Mouse (Mus musculus) right cerebral cortex, postnatal 14 days (tissue): ENCODE results near the gene Chrm4.
A peak's percentile ranks its signal among the peaks of the same experiment; 100 is the strongest.

Source experiments
- DNase-seq: peaks from one replicate; pipeline ENCODE4 v3.0.0; 2022

Chrm4 gene

GRCm38 (mm10) chr2:91964610-91965204 is 37.7 kb downstream of the Chrm4 start:
- DNase-seq: no peak

- peak; percentile 56 for DNase-seq
Observed at GRCm38 (mm10) chr2:91965417-91965816, 38.4 kb downstream of the Chrm4 start.

GRCm38 (mm10) chr2:91966367-91966766 is 39.3 kb downstream of the Chrm4 start:
- no peak for DNase-seq

GRCm38 (mm10) chr2:91967962-91968361 is 40.9 kb downstream of the Chrm4 start:
- no peak for DNase-seq

- peak; percentile 45 for DNase-seq
Observed at GRCm38 (mm10) chr2:91971231-91972097, 44.4 kb downstream of the Chrm4 start.

GRCm38 (mm10) chr2:91972121-91972566 is 45.1 kb downstream of the Chrm4 start:
- DNase-seq: no peak

GRCm38 (mm10) chr2:91973416-91974135 is 46.5 kb downstream of the Chrm4 start:
- no peak for DNase-seq

GRCm38 (mm10) chr2:91975581-91976541 is 48.8 kb downstream of the Chrm4 start, which contains the start of gene Dgkz:
Dgkz (minus strand) TSS chr2:91975864.
- no peak for DNase-seq

- DNase-seq: no peak
Observed at GRCm38 (mm10) chr2:91977960-91978359, 50.9 kb downstream of the Chrm4 start.
